8 mouse cellular contexts compared by ENCODE assay signal in the genomic region with DNA sequence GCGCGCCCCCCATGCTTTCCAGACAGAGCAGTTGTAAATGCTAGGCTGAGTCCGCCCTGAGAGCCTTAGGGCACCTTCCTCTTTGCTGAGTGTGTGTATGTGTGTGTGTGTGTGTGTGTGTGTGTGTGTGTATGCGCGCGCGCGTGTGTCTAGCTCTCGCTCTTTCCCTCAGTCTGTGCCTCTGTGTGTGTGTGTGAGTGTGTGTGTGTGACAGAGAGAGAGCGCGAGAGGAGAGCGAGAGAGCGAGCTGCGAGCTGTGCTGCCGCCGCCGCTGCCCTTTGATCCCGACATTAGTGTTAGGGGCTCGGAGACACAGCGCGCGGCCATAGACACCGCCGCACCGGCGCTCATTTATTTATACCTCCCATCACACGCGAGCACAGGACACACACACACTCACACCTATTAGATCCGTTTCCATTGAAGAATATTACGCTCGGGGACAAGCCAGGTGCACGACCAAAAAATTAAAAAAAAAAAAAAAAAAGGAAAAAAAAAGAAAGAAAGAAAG. TPM values are rescaled to one million over a fixed set of nuclear protein-coding genes. Genes with fewer than 3 reads are reported as not detected.
A peak's percentile ranks its signal among the peaks of the same experiment; 100 is the strongest.
DNase-seq lines count a peak whose midpoint lies in the region; ATAC-seq and TF ChIP-seq lines count a peak whose summit lies in the region.

Gene Zfp827 (plus strand): TSS at position 461 of the 511 bp plus-strand sequence.

- peak within 1 kb of the TSS; percentile 100 for H3K9ac ChIP-seq in heart, embryonic 14.5 days (ENCODE audit: low read length)
- H3K9ac ChIP-seq in liver, embryonic 13.5 days, result peak within 1 kb of the TSS; percentile 71

- peak within 1 kb of the TSS; percentile 68 for H3K4me2 ChIP-seq in heart, embryonic 14.5 days (ENCODE audit: low read length)
- H3K4me2 ChIP-seq in liver, embryonic 13.5 days, result peak within 1 kb of the TSS; percentile 78

- no peaks in the 10 kb centered on the region for H3K9me3 ChIP-seq in forebrain, embryonic 10.5 days
- no peaks in the 10 kb centered on the region for H3K9me3 ChIP-seq in heart, embryonic 14.5 days (ENCODE audit: control insufficient read depth, low read length)
- no peaks in the 10 kb centered on the region for H3K9me3 ChIP-seq in liver, embryonic 13.5 days (replicated peaks)

- H3ac ChIP-seq in C2C12 (ENCODE audit: control insufficient read depth, insufficient read length, low read depth), result peak within 1 kb of the TSS; percentile 60

- peaks cover 20% of the 10 kb centered on the region for H3K79me3 ChIP-seq in C2C12 (ENCODE audit: low read depth)

- H3K4me3 ChIP-seq in C2C12 (ENCODE audit: insufficient read depth, poor library complexity, severe bottlenecking), result peak within 1 kb of the TSS; percentile 96
- H3K4me3 ChIP-seq in bone marrow macrophage, adult 2 months (ENCODE audit: insufficient read depth, low read length), result peak within 1 kb of the TSS; percentile 71
- H3K4me3 ChIP-seq in forebrain, embryonic 10.5 days, result peak within 1 kb of the TSS; percentile 86
- H3K4me3 ChIP-seq in heart, embryonic 14.5 days (ENCODE audit: control insufficient read depth in 1 of 2, insufficient read depth in 1 of 2, low read depth in 1 of 2, low read length in 2 of 2), result peak within 1 kb of the TSS; percentile 89 to 96
- peak within 1 kb of the TSS; percentile 66 for H3K4me3 ChIP-seq in liver, embryonic 13.5 days (replicated peaks)

- H3K4me1 ChIP-seq in bone marrow macrophage, adult 2 months (ENCODE audit: control insufficient read depth, insufficient read depth, low read length), result no peaks in the 10 kb centered on the region
- peaks cover 34% of the 10 kb centered on the region for H3K4me1 ChIP-seq in forebrain, embryonic 10.5 days
- H3K4me1 ChIP-seq in heart, embryonic 14.5 days (ENCODE audit: control insufficient read depth in 2 of 2, insufficient read depth in 2 of 2, low read length in 2 of 2), result peaks cover 3 to 21% of the 10 kb centered on the region in 2 experiments
- H3K4me1 ChIP-seq in liver, embryonic 13.5 days (replicated peaks), result peaks cover 5% of the 10 kb centered on the region; the same call in 1 of the 2 replicates

- TF ChIP-seq POLR2A in bone marrow macrophage, adult 2 months (IDR thresholded peaks at IDR 0.05; ENCODE audit: borderline replicate concordance, low read depth, low read length), result no peak

- under 1% methylated on average over 26 of the region's 32 CpGs for WGBS in forebrain, embryonic 10.5 days
- under 1% methylated on average over 32 of the region's 32 CpGs for WGBS in heart, embryonic 14.5 days
- WGBS in liver, embryonic 13.5 days (ENCODE audit: insufficient replicate concordance), result under 1% methylated on average over 19 of the region's 32 CpGs

- no peaks in the 10 kb centered on the region for H3K36me3 ChIP-seq in C2C12 (ENCODE audit: control insufficient read depth, insufficient read depth)
- no peaks in the 10 kb centered on the region for H3K36me3 ChIP-seq in forebrain, embryonic 10.5 days (replicated peaks)
- H3K36me3 ChIP-seq in heart, embryonic 14.5 days (ENCODE audit: control insufficient read depth, insufficient read depth, low read length), result no peaks in the 10 kb centered on the region
- H3K36me3 ChIP-seq in liver, embryonic 13.5 days, result no peaks in the 10 kb centered on the region
- H3K36me3 ChIP-seq in splenic B cell, adult 2 months (ENCODE audit: control insufficient read depth, insufficient read depth, low read length, poor library complexity, severe bottlenecking), result no peaks in the 10 kb centered on the region

- H3K79me2 ChIP-seq in C2C12 (ENCODE audit: control insufficient read depth, insufficient read depth), result peaks cover 46% of the 10 kb centered on the region

- DNase-seq in forebrain, embryonic 10.5 days (ENCODE audit: extremely low spot score, low spot score), result peak; percentile 90
- DNase-seq in kidney, postnatal 10 days, result peak; percentile 86
- DNase-seq in liver, embryonic 13.5 days, result peak; percentile 16
- peak; percentile 68 to 79 for DNase-seq in natural killer cell, adult 2 months (ENCODE audit: low spot score in 2 of 2)
- DNase-seq in splenic B cell, adult 2 months (ENCODE audit: low read depth, low spot score), result peak; percentile 82

- no peak for TF ChIP-seq CTCF in C2C12 (IDR thresholded peaks at IDR 0.05; ENCODE audit: control insufficient read depth, insufficient read depth, insufficient read length)
- TF ChIP-seq CTCF in bone marrow macrophage, adult 2 months (IDR thresholded peaks at IDR 0.05; ENCODE audit: low read depth, low read length), result no peak

- peak within 1 kb of the TSS; percentile 8 for H3K27ac ChIP-seq in bone marrow macrophage, adult 2 months (ENCODE audit: insufficient read depth, low read depth, low read length)
- peak within 1 kb of the TSS; percentile 100 for H3K27ac ChIP-seq in forebrain, embryonic 10.5 days
- H3K27ac ChIP-seq in heart, embryonic 14.5 days (replicated peaks in 1 of 2; ENCODE audit: control insufficient read depth in 1 of 2, insufficient read depth in 1 of 2, low read depth in 2 of 2, low read length in 2 of 2), result peak within 1 kb of the TSS; percentile 99 to 100
- H3K27ac ChIP-seq in liver, embryonic 13.5 days, result peak within 1 kb of the TSS; percentile 80

- H3K27me3 ChIP-seq in C2C12 (ENCODE audit: control insufficient read depth, insufficient read depth, insufficient read length), result no peaks in the 10 kb centered on the region
- no peaks in the 10 kb centered on the region for H3K27me3 ChIP-seq in forebrain, embryonic 10.5 days (ENCODE audit: poor library complexity, severe bottlenecking)
- no peaks in the 10 kb centered on the region for H3K27me3 ChIP-seq in heart, embryonic 14.5 days (ENCODE audit: control insufficient read depth, insufficient read depth, low read length)
- peaks cover 64% of the 10 kb centered on the region for H3K27me3 ChIP-seq in liver, embryonic 13.5 days
- no peaks in the 10 kb centered on the region for H3K27me3 ChIP-seq in splenic B cell, adult 2 months (ENCODE audit: control insufficient read depth, insufficient read depth, low read length, poor library complexity, severe bottlenecking)

- peak; percentile 18; the same call in 1 of the 2 replicates for ATAC-seq in heart, embryonic 14.5 days (ENCODE audit: insufficient number of reproducible peaks, insufficient read depth, low FRiP score, low read depth)
- ATAC-seq in liver, embryonic 13.5 days (ENCODE audit: low read depth), result peak; percentile 68

TF ChIP-seq in C2C12, 6 proteins besides CTCF, POLR2A, EP300 and RAD21:
- TF ChIP-seq MYOG (IDR thresholded peaks at IDR 0.05; ENCODE audit: control insufficient read depth, extremely low read depth, insufficient read length), result no peak
- TF ChIP-seq MAX (IDR thresholded peaks at IDR 0.05), result no peak
- no peak for TF ChIP-seq MYOD1 (IDR thresholded peaks at IDR 0.05; ENCODE audit: control insufficient read depth, insufficient read length, low read depth)
- TF ChIP-seq CEBPB (IDR thresholded peaks at IDR 0.05; ENCODE audit: low read depth), result no peak
- TF ChIP-seq FOSL1 (IDR thresholded peaks at IDR 0.05; ENCODE audit: insufficient read depth, low read length, poor library complexity, severe bottlenecking), result no peak
- no peak for TF ChIP-seq USF1 (IDR thresholded peaks at IDR 0.05; ENCODE audit: low read depth)

RNA-seq across cellular contexts. Expression of gene Zfp827, which starts in this region (rescaled TPM):
- 7.6 TPM for polyA plus RNA-seq in C2C12 (2012; fragmentation: generic; extraction: Trizol)
- 0.16 and 0.20 TPM in 2 replicates for polyA plus RNA-seq in bone marrow macrophage, adult 2 months (2012; ENCODE audit: insufficient read depth, insufficient read length, missing spikeins)
- polyA plus RNA-seq in forebrain, embryonic 10.5 days (2016; fragmentation: Nextera tagmentation; extraction: Ambion mirVana), result 5.9 and 7.7 TPM in 2 replicates
- 9.2 and 10.2 TPM in 2 replicates for polyA plus RNA-seq in heart, embryonic 14.5 days (2014; fragmentation: Nextera tagmentation; extraction: Ambion mirVana)
- 0.48 and 0.50 TPM in 2 replicates for polyA plus RNA-seq in liver, embryonic 13.5 days (2015; fragmentation: Nextera tagmentation; extraction: Ambion mirVana)

Comparison
In these comparisons a context has a peak if more than half of its experiments do, and no peak if none do; other contexts are left out.
1. Peak in every context shown above with its lines: DNase-seq, ATAC-seq, H3K4me3 ChIP-seq and H3K27ac ChIP-seq.
2. Peak in DNase-seq, ATAC-seq, H3K4me3 ChIP-seq, H3K27ac ChIP-seq, H3K9ac ChIP-seq and H3K4me2 ChIP-seq in liver, embryonic 13.5 days; RNA of the gene not detected or under 1 TPM.
3. H3K27ac ChIP-seq: peak in every context shown above with its lines; median percentile 100 in forebrain, embryonic 10.5 days; 100 in heart, embryonic 14.5 days; 80 in liver, embryonic 13.5 days; 8 in bone marrow macrophage, adult 2 months.
4. DNase-seq: peak in every context shown above with its lines; median percentile 90 in forebrain, embryonic 10.5 days; 86 in kidney, postnatal 10 days; 82 in splenic B cell, adult 2 months; 74 in natural killer cell, adult 2 months; 16 in liver, embryonic 13.5 days.